Mouse (Mus musculus) kidney, adult 2 months (tissue): ENCODE results near the gene Nkg7. TPM values are rescaled to one million over a fixed set of nuclear protein-coding genes. Genes with fewer than 3 reads are reported as not detected.

Source experiments
- DNase-seq: peaks from one replicate; pipeline ENCODE4 v3.0.0; 2021
- H3K27ac ChIP-seq: fragments of 200-500 bp; 2 replicates; pipeline ENCODE4 v1.5.1; 2012; ENCODE audit warnings: low read depth, low read length, control low read depth, inconsistent platforms; ENCODE audit not compliant: insufficient read depth
- H3K27me3 ChIP-seq: fragments of 200-500 bp; replicated peaks from 2 replicates; pipeline ENCODE4 v1.6.1; 2012; ENCODE audit warnings: mild to moderate bottlenecking, moderate library complexity, low read length, inconsistent platforms; ENCODE audit not compliant: control insufficient read depth, insufficient read depth
- H3K36me3 ChIP-seq: fragments of 200-500 bp; 2 replicates; pipeline ENCODE4 v1.6.1; 2012; ENCODE audit warnings: mild to moderate bottlenecking, moderate library complexity, low read length, inconsistent platforms; ENCODE audit not compliant: control insufficient read depth, insufficient read depth
- H3K4me1 ChIP-seq: fragments of 200-500 bp; 2 replicates; pipeline ENCODE4 v1.6.1; 2011; ENCODE audit warnings: low read length; ENCODE audit not compliant: control insufficient read depth, insufficient read depth
- H3K4me3 ChIP-seq: fragments of 200-500 bp; 2 replicates; pipeline ENCODE4 v1.5.1; 2011; ENCODE audit warnings: mild to moderate bottlenecking, low read depth, low read length, control low read depth; ENCODE audit not compliant: insufficient read depth
- CTCF ChIP-seq: fragments of 200-500 bp; conservative IDR thresholded peaks from 2 replicates; pipeline ENCODE4 v1.5.1; 2011; ENCODE audit warnings: low read depth, mild to moderate bottlenecking, control low read depth, low read length, moderate library complexity, mixed read lengths; ENCODE audit not compliant: insufficient read depth, insufficient read length
- POLR2A ChIP-seq: fragments of 200-500 bp; IDR thresholded peaks from one replicate; pipeline ENCODE4 v1.6.1; 2011; ENCODE audit warnings: low read depth, low read length, control low read depth
- WGBS: fragments of 180-500 bp; shearing (Covaris S2); methylation state at CpG from one replicate; pipeline ENCODE4 v1.1.7; 2018; 5-methylcytosine and 5-hydroxymethylcytosine counted together
- polyA plus RNA-seq: library from polyadenylated mRNA; depleted of rRNA; stranded (reverse); fragments of >200 nt; gene quantifications from 2 replicates; pipeline ENCODE4 v1.2.3, GENCODE M21; 2012; rRNA removed

The Nkg7 gene
- polyA plus RNA-seq, 1 experiment: 8.4 TPM

DNA sequence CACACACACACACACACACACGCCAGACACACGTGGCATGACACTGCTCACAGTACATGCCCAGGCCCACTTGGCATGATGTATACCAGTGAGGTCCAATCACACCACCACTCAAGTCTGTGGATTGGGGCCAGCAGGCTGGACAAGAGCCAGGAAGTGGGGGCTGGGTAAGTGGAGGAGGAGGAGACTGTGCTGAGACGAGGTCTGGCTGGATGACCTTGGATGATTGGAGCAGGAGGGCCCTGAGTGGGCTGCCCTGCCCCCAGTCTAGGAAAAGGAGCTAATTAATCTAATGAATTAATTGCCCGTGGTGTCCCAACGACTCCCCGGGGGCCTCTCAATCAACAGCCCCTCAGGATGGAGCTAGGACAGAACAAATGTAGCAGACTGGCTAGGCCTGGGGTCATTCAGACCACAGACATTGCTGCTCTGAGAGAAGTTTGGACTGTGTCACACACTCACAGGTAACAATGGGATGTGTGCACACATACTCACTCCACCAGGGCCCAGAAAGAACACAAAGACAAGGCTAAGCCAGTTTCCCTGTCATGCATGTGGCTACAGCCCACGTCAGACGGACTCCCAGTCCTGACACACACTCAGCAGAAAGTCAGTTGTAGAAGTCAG is 45.3 kb downstream of the Nkg7 start:
- Histone ChIP-seq H3K4me3 (no peak overlapping the region), H3K36me3 (no peaks in the 10 kb centered on the region), H3K27ac (no peak overlapping the region), H3K27me3 (no peaks in the 10 kb centered on the region), H3K4me1 (no peaks in the 10 kb centered on the region)
- DNase-seq: peak; percentile 28
- TF ChIP-seq CTCF (no peak), POLR2A (no peak)
- WGBS: 34% methylated on average over 8 of the region's 8 CpGs

DNA sequence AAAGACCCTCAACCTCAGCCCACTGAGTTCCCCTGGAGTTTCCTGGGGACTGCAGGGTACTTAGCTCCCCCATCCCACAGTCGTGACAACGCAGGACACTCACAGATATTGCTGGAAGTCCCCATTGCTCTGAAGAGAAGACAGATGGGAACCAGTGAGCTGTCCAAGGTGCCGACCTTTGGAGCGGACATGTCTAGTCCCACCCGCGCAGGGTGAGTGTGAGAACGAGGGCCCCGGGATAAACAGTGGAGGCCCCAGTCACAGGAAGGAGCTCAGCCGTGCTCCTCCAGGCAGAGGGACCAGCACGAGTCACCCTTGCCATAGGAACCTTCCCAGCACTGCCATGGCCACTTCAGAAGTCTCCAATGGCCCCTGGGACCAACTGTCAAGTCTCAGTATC is 46.4 kb downstream of the Nkg7 start:
- DNase-seq: no peak
- H3K4me1 ChIP-seq: no peaks in the 10 kb centered on the region
- no peak overlapping the region for H3K4me3 ChIP-seq
- WGBS: 13% methylated on average over 10 of the region's 10 CpGs
- H3K27ac ChIP-seq: no peak overlapping the region
- TF ChIP-seq POLR2A (no peak), CTCF (no peak)
- no peaks in the 10 kb centered on the region for H3K36me3 ChIP-seq
- H3K27me3 ChIP-seq: no peaks in the 10 kb centered on the region

Other genes with a start within 250 kb of the Nkg7 start
- 3.7 and 4.6 TPM in 2 replicates for gene Zfp715, start 123.8 kb upstream of the Nkg7 start, polyA plus RNA-seq
- 0.04 and 0.13 TPM in 2 replicates for gene Siglecf, start 85.7 kb upstream of the Nkg7 start, polyA plus RNA-seq
- 1.4 and 7.7 TPM in 2 replicates for gene Siglecg, start 28.9 kb upstream of the Nkg7 start, polyA plus RNA-seq
- not detected in 2 replicates for gene Lim2, start 9.4 kb upstream of the Nkg7 start, polyA plus RNA-seq
- gene Cldnd2, start 3.7 kb downstream of the Nkg7 start, polyA plus RNA-seq: 0.33 TPM in 1 of 2 replicates, not detected in the other
- 477 and 614 TPM in 2 replicates for gene Etfb, start 7.0 kb downstream of the Nkg7 start, polyA plus RNA-seq
- gene Gm45233, start 7.1 kb downstream of the Nkg7 start, polyA plus RNA-seq: 1.8 and 3.6 TPM in 2 replicates
- 5.9 and 6.7 TPM in 2 replicates for gene Vsig10l, start 26.1 kb downstream of the Nkg7 start, polyA plus RNA-seq
- 1.0 and 1.1 TPM in 2 replicates for gene Iglon5, start 53.0 kb downstream of the Nkg7 start, polyA plus RNA-seq
- gene 4931406B18Rik, start 68.9 kb downstream of the Nkg7 start, polyA plus RNA-seq: not detected in 2 replicates
- gene Cd33, start 107.4 kb downstream of the Nkg7 start, polyA plus RNA-seq: 2.4 and 3.9 TPM in 2 replicates
- 0.91 and 1.1 TPM in 2 replicates for gene Zfp658, start 125.2 kb downstream of the Nkg7 start, polyA plus RNA-seq
- gene Zfp719, start 142.5 kb downstream of the Nkg7 start, polyA plus RNA-seq: 2.1 and 2.6 TPM in 2 replicates
- not detected in 2 replicates for gene Zfp819, start 170.1 kb downstream of the Nkg7 start, polyA plus RNA-seq
- gene Ceacam18, start 197.6 kb downstream of the Nkg7 start, polyA plus RNA-seq: not detected in 2 replicates
- 2.8 and 3.8 TPM in 2 replicates for gene Siglece, start 223.1 kb downstream of the Nkg7 start, polyA plus RNA-seq
- 6.1 and 7.0 TPM in 2 replicates for gene Ctu1, start 234.9 kb downstream of the Nkg7 start, polyA plus RNA-seq